25 mouse cellular contexts compared by ENCODE assay signal in the genomic region with DNA sequence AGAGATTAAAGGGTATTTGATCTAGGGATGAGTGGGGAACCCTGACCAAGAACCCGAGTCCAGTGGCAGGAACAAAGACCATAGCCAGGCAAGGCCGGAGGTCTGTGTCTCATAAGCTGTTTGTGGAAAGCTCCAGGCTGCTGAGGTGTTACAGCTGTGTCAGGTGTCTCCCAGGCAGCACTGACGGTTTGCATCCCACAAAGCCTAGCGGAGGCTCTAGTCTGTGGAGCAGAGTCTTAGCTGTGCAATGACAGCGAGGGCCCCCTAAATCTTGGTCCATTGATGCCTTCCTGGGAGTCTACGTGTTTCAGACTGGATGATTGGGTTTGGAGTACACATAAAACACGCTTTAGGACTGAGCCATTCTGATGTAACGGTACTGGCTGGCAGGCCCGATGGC. TPM values are rescaled to one million over a fixed set of nuclear protein-coding genes. Genes with fewer than 3 reads are reported as not detected.
"Had no signal": no experiment of that assay in that cellular context is flagged by ENCODE, and none has a peak within 500 bp of the region (broad histone marks: within the 10 kb centered on the region; RNA-seq: fewer than 3 reads in every experiment).

No protein-coding gene starts in this region.

- H3K27me3 ChIP-seq: liver, embryonic 12.5 days; midbrain, embryonic 12.5 days; neural tube, embryonic 13.5 days; neural tube, embryonic 15.5 days had no signal

- H3K4me2 ChIP-seq: liver, embryonic 12.5 days; lung, embryonic 14.5 days; midbrain, embryonic 12.5 days; neural tube, embryonic 13.5 days; neural tube, embryonic 15.5 days had no signal

- DNase-seq: lung, adult 18-20 months; lung, embryonic 14.5 days; lung, postnatal 10 days; lung, postnatal 4 days; midbrain, embryonic 14.5 days; retina, postnatal 1 day; right cerebral cortex, adult 18-20 months; right cerebral cortex, postnatal 25 days; right cerebral cortex, postnatal 4 days; spleen, adult 18-20 months had no signal

- H3K4me3 ChIP-seq: liver, embryonic 12.5 days; midbrain, embryonic 10.5 days; midbrain, embryonic 12.5 days; myocyte; neural tube, embryonic 13.5 days; neural tube, embryonic 15.5 days had no signal

- H3K9ac ChIP-seq: liver, embryonic 12.5 days; liver, embryonic 14.5 days; lung, embryonic 14.5 days; midbrain, embryonic 12.5 days; neural tube, embryonic 13.5 days; neural tube, embryonic 15.5 days had no signal

- ATAC-seq: liver, embryonic 12.5 days; midbrain, embryonic 16.5 days had no signal

- H3K9me3 ChIP-seq: liver, embryonic 12.5 days; midbrain, embryonic 10.5 days; midbrain, embryonic 12.5 days; neural tube, embryonic 13.5 days; neural tube, embryonic 15.5 days had no signal

- H3K27ac ChIP-seq: liver, embryonic 12.5 days; liver, embryonic 14.5 days; midbrain, embryonic 10.5 days; midbrain, embryonic 12.5 days; neural tube, embryonic 13.5 days; neural tube, embryonic 15.5 days had no signal

RNA-seq across cellular contexts. Expression of gene Mc1r, which starts 5.0 kb away (rescaled TPM):
- total RNA-seq: megakaryocyte, adult 5-6 weeks had no signal
- polyA plus RNA-seq: liver, embryonic 12.5 days; liver, embryonic 16.5 days; lung, embryonic 14.5 days; lung, embryonic 16.5 days; neural tube, embryonic 11.5 days; small intestine, adult 2 months; stomach, embryonic 16.5 days; urinary bladder, adult 2 months had no signal
